Mouse (Mus musculus) liver, embryonic 14.5 days (tissue): ENCODE data around the gene Lce1e. TPM values are rescaled to one million over a fixed set of nuclear protein-coding genes. Genes with fewer than 3 reads are reported as not detected.
"Not testable (repeated sequence)": the region's sequence is repeated elsewhere in the genome, so short reads cannot be mapped to it uniquely, and the experiment has no call there.

Experiments
- ATAC-seq: fragments of 200-750 bp; cut with Nextera tagmentation; 2 replicates; pipeline ENCODE4 v1.8.0; 2017; ENCODE audit warnings: moderate number of reproducible peaks, mild to moderate bottlenecking, moderate library complexity; ENCODE audit not compliant: insufficient read depth
- DNase-seq, 3 experiments: peaks; one replicate each; pipeline ENCODE4 v3.0.0-alpha.2; 2012 to 2013; ENCODE audit warnings: low read depth in 3 of 3, low spot score in 3 of 3
- H3K27ac ChIP-seq: fragments of 300-500 bp; sonication (generic); 2 replicates; pipeline ENCODE4 v1.5.1; 2014; ENCODE audit warnings: moderate library complexity, mild to moderate bottlenecking, control low read depth, inconsistent platforms
- H3K27me3 ChIP-seq: fragments of 300-500 bp; sonication (generic); 2 replicates; pipeline ENCODE4 v1.6.1; 2014; ENCODE audit warnings: mild to moderate bottlenecking, low read length, moderate library complexity; ENCODE audit not compliant: control insufficient read depth, insufficient read depth
- H3K36me3 ChIP-seq: fragments of 300-500 bp; sonication (generic); replicated peaks from 2 replicates; pipeline ENCODE4 v1.6.1; 2014; ENCODE audit warnings: low read depth; ENCODE audit not compliant: control insufficient read depth, insufficient read depth
- H3K4me1 ChIP-seq, 2 experiments: fragments of 200-500 bp in 1 of 2; fragments of 300-500 bp in 1 of 2; sonication (generic) in 1 of 2; replicated peaks; 2 replicates each; pipeline ENCODE4 v1.6.1; 2012 to 2014; ENCODE audit warnings: antibody characterized with exemption in 1 of 2, inconsistent platforms in 1 of 2, low read length in 1 of 2; ENCODE audit not compliant: control insufficient read depth in 2 of 2, insufficient read depth in 2 of 2
- H3K4me2 ChIP-seq: fragments of 300-500 bp; sonication (generic); 2 replicates; pipeline ENCODE4 v1.6.1; 2014; ENCODE audit warnings: low read depth, mild to moderate bottlenecking, control low read depth, moderate library complexity
- H3K4me3 ChIP-seq, 2 experiments: fragments of 200-500 bp in 1 of 2; fragments of 300-500 bp in 1 of 2; sonication (generic) in 1 of 2; 2 replicates each; pipeline ENCODE4 v1.5.1; 2012 to 2014; ENCODE audit warnings: low read depth in 2 of 2, low read length in 2 of 2, mild to moderate bottlenecking in 2 of 2, control low read depth in 1 of 2, inconsistent platforms in 1 of 2, moderate library complexity in 1 of 2; ENCODE audit not compliant: insufficient read depth in 1 of 2
- H3K9ac ChIP-seq: fragments of 300-500 bp; sonication (generic); replicated peaks from 2 replicates; pipeline ENCODE4 v1.6.1; 2014; ENCODE audit warnings: mild to moderate bottlenecking, control low read depth, moderate library complexity
- H3K9me3 ChIP-seq: fragments of 300-500 bp; sonication (generic); 2 replicates; pipeline ENCODE4 v1.6.1; 2016; ENCODE audit warnings: low read length, mixed read lengths; ENCODE audit not compliant: control insufficient read depth
- CTCF ChIP-seq: IDR thresholded peaks from 2 replicates; pipeline ENCODE4 v1.5.1; 2016; ENCODE audit warnings: antibody characterized with exemption, low read depth, control low read depth
- EP300 ChIP-seq: IDR thresholded peaks from 2 replicates; pipeline ENCODE4 v1.6.1; 2016; ENCODE audit warnings: antibody characterized with exemption, low read depth
- WGBS: fragments of 180-500 bp; shearing (Covaris S2); extraction: QIAGEN DNeasy Blood & Tissue Kit; methylation state at CpG from one replicate; pipeline ENCODE4 v1.1.7; 2014; ENCODE audit not compliant: insufficient replicate concordance; 5-methylcytosine and 5-hydroxymethylcytosine counted together
- polyA plus RNA-seq, 2 experiments: library from polyadenylated mRNA; depleted of rRNA in 1 of 2; stranded (reverse) in 1 of 2; unstranded in 1 of 2; fragments of >200 nt; fragmentation: Nextera tagmentation in 1 of 2; extraction: Ambion mirVana in 1 of 2; gene quantifications; 2 replicates each; pipeline versions ENCODE4 v1.2.1 to v1.2.3; 2012 to 2014

Lce1e gene
- polyA plus RNA-seq, 2 experiments = not detected

GRCm38 (mm10) chr3:92715122-92715521 is 6.2 kb upstream of the Lce1e start:
- TF ChIP-seq EP300 (no peak), CTCF (no peak)
- no peak overlapping the region for H3K4me2 ChIP-seq
- H3K9me3 ChIP-seq = no peaks in the 10 kb centered on the region
- no peak overlapping the region for H3K4me3 ChIP-seq
- H3K4me1 ChIP-seq = no peaks in the 10 kb centered on the region
- ATAC-seq = no peak
- no peaks in the 10 kb centered on the region for H3K36me3 ChIP-seq
- DNase-seq = no peak
- no peaks in the 10 kb centered on the region for H3K27me3 ChIP-seq
- no peak overlapping the region for H3K9ac ChIP-seq
- no peak overlapping the region for H3K27ac ChIP-seq

DNA sequence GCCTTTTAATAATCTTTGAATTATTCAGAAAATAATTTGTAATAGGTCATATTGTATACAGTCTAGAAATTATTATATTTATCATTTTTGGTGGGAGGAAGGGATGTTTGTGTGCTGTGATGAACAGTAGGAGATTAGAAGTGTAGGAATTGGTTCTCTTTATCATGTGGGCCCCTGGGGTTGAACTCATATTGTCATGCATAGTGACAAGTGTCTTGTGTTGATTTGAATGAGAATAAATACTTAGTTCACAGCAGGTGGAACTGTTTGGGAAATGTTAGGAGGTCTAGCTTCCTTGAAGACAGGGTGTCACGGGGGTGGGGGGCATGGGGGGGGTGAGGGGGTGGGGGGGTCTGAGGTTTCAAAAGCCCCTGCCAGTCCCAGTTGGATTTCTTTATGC is 14.3 kb downstream of the Lce1e start:
- H3K4me3 ChIP-seq = no peak overlapping the region
- ATAC-seq (no peak), DNase-seq (no peak)
- H3K4me2 ChIP-seq = no peak overlapping the region
- no peaks in the 10 kb centered on the region for H3K36me3 ChIP-seq
- H3K27ac ChIP-seq = no peak overlapping the region
- TF ChIP-seq EP300 = no peak
- no peak for TF ChIP-seq CTCF
- no peak overlapping the region for H3K9ac ChIP-seq
- WGBS = 10% methylated on average over 1 of the region's 1 CpGs
- H3K4me1 ChIP-seq = no peaks in the 10 kb centered on the region
- H3K27me3 ChIP-seq = no peaks in the 10 kb centered on the region
- no peaks in the 10 kb centered on the region for H3K9me3 ChIP-seq

DNA sequence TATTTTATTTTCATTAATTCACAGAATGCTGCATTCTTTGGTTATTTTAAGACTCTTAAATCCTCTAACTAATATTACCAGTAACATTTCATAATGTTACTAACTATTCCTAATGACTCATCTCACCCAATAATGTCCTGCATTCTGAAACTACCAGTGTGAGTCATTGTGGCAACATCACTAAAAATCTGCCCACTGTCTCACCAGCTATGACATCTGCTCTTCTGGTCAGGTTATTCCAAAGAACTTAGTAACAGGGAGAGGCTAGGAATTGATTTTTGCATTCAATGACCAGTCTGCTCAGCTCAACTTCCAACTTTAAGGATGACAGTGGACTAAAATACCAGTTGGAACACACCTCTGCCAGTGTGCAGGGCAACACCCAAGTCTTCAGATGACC is 17.2 kb downstream of the Lce1e start:
- DNase-seq (no peak), ATAC-seq (no peak)
- no peak overlapping the region for H3K4me2 ChIP-seq
- TF ChIP-seq EP300 = no peak
- TF ChIP-seq CTCF = no peak
- H3K4me1 ChIP-seq = no peaks in the 10 kb centered on the region
- no peaks in the 10 kb centered on the region for H3K27me3 ChIP-seq
- H3K9me3 ChIP-seq = no peaks in the 10 kb centered on the region
- no peaks in the 10 kb centered on the region for H3K36me3 ChIP-seq
- H3K9ac ChIP-seq = no peak overlapping the region
- no peak overlapping the region for H3K27ac ChIP-seq
- H3K4me3 ChIP-seq = no peak overlapping the region

DNA sequence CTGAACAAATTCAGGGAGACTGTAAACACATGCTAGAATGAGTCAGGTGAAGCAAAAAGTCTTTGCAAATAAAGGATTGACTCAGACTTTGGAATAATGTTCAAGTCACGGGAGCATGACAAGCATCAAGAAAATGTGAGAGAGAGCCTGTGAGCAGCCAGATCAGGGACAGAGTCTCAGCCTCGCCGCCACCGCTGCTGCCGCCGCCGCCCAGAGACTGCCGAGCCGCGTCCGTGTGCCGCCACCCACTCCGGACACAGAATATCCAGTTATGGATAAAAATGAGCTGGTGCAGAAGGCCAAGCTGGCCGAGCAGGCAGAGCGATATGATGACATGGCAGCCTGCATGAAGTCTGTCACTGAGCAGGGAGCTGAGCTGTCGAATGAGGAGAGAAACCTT is 19.7 kb downstream of the Lce1e start:
- H3K4me1 ChIP-seq, H3K4me3 ChIP-seq, H3K36me3 ChIP-seq, H3K9ac ChIP-seq, H3K4me2 ChIP-seq, H3K9me3 ChIP-seq, ATAC-seq, H3K27ac ChIP-seq, H3K27me3 ChIP-seq: not testable (repeated sequence)
- DNase-seq = peak in 1 of 3 experiments; percentile 0
- WGBS = 59% methylated on average over 15 of the region's 16 CpGs

- ATAC-seq (no peak), DNase-seq (no peak)
- Histone ChIP-seq H3K27me3 (no peaks in the 10 kb centered on the region), H3K4me1 (no peaks in the 10 kb centered on the region), H3K9ac (no peak within 1 kb of the TSS), H3K9me3 (no peaks in the 10 kb centered on the region), H3K36me3 (no peaks in the 10 kb centered on the region), H3K4me3 (no peak within 1 kb of the TSS), H3K4me2 (no peak within 1 kb of the TSS), H3K27ac (no peak within 1 kb of the TSS)
- 38% methylated on average over 2 of the region's 2 CpGs for WGBS
- TF ChIP-seq CTCF (no peak), EP300 (no peak)
These were observed 21.8 kb downstream of the Lce1e start, which contains the start of gene Lce1d for GRCm38 (mm10) chr3:92687110-92687509. Gene Lce1d, minus strand, starts transcription at chr3:92687210.

DNA sequence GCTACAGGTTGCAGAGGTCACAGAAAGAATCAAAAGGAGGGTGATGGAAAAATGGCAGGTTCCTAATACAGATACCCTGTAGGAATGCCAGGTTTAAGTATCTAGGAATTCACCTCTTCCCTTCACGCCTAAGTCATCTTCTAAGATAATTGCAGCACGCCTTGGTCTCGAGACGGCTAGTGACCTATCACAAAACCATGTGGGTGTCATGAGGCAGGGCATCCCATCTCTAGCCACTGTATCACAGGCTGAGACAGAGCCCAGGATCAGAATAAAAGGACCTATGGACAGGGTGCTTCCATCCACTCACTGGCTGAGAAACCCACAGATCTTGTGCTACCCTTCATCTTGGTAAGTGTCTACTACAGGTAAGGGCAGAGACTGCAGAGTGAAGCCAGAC is 29.9 kb downstream of the Lce1e start, which contains the start of gene Lce1c:
Gene Lce1c (plus strand): TSS at position 301 of the 400 bp plus-strand sequence.
- H3K36me3 ChIP-seq = no peaks in the 10 kb centered on the region
- H3K9ac ChIP-seq = no peak within 1 kb of the TSS
- no peak within 1 kb of the TSS for H3K4me2 ChIP-seq
- no peaks in the 10 kb centered on the region for H3K4me1 ChIP-seq
- DNase-seq = no peak
- H3K4me3 ChIP-seq = no peak within 1 kb of the TSS
- H3K9me3 ChIP-seq = no peaks in the 10 kb centered on the region
- WGBS = 72% methylated on average over 4 of the region's 4 CpGs
- no peak for ATAC-seq
- H3K27ac ChIP-seq = no peak within 1 kb of the TSS
- TF ChIP-seq EP300 = no peak
- TF ChIP-seq CTCF = no peak
- no peaks in the 10 kb centered on the region for H3K27me3 ChIP-seq
